Comparison of ENCODE assay signal across 19 mouse cellular contexts in genomic region chr17:50453956-50454355, GRCm38 (mm10). TPM values are rescaled to one million over a fixed set of nuclear protein-coding genes. Genes with fewer than 3 reads are reported as not detected.
A peak's percentile ranks its signal among the peaks of the same experiment; 100 is the strongest.
DNase-seq lines count a peak whose midpoint lies in the region; ATAC-seq and TF ChIP-seq lines count a peak whose summit lies in the region.
"Had no signal": no experiment of that assay in that cellular context is flagged by ENCODE, and none has a peak within 500 bp of the region (broad histone marks: within the 10 kb centered on the region; RNA-seq: fewer than 3 reads in every experiment).

No protein-coding gene starts in this region.

- 47% methylated on average over 5 of the region's 5 CpGs for WGBS in liver, postnatal 0 days (ENCODE audit: insufficient replicate concordance)

- no peak overlapping the region for H3K4me3 ChIP-seq in MEL (ENCODE audit: control insufficient read depth in 1 of 2, insufficient read depth in 1 of 2, low read depth in 2 of 2, low read length in 2 of 2)
- H3K4me3 ChIP-seq in liver, postnatal 0 days (ENCODE audit: low read depth, low read length) = no peak overlapping the region
- H3K4me3 ChIP-seq: erythroblast, embryonic 14.5 days; midbrain, embryonic 15.5 days; myocyte; stomach, embryonic 15.5 days had no signal

- TF ChIP-seq POLR2A in MEL (IDR thresholded peaks at IDR 0.05; ENCODE audit: control insufficient read depth in 1 of 2, insufficient read depth in 1 of 2, low read depth in 1 of 2, low read length in 2 of 2, poor library complexity in 1 of 2) = no peak

- peak; percentile 98 to 99 for TF ChIP-seq EP300 in MEL (IDR thresholded peaks at IDR 0.05; ENCODE audit: low read depth in 1 of 2, low read length in 2 of 2)
- peak; percentile 98 for TF ChIP-seq EP300 in liver, postnatal 0 days (IDR thresholded peaks at IDR 0.05; ENCODE audit: low read depth)

- DNase-seq in frontal cortex, postnatal 36 days (ENCODE audit: low spot score in 2 of 2) = no peak
- peak; percentile 79 for DNase-seq in MEL (ENCODE audit: low read depth, low spot score)
- no peak for DNase-seq in liver, postnatal 0 days
- no peak for DNase-seq in gastrocnemius, adult 8-10 months (ENCODE audit: low spot score in 2 of 2)
- DNase-seq in urinary bladder, adult 2 months (ENCODE audit: low spot score) = no peak
- DNase-seq in testis, postnatal 14 days (ENCODE audit: low spot score) = no peak
- DNase-seq: adrenal gland, postnatal 36 days; cerebellum, adult 9-10 months; kidney, adult 11 months; layer of hippocampus, postnatal 36 days; lung, postnatal 10 days had no signal

- H3K36me3 ChIP-seq in MEL (ENCODE audit: control insufficient read depth in 1 of 2, insufficient read depth in 2 of 2, low read length in 2 of 2) = peaks cover 0 to 30% of the 10 kb centered on the region in 2 experiments; a peak in 2 of 4 replicates
- no peaks in the 10 kb centered on the region for H3K36me3 ChIP-seq in liver, postnatal 0 days (replicated peaks; ENCODE audit: insufficient read depth, low read length)
- H3K36me3 ChIP-seq: midbrain, embryonic 15.5 days; stomach, embryonic 15.5 days had no signal

- no peaks in the 10 kb centered on the region for H3K9me3 ChIP-seq in MEL (replicated peaks; ENCODE audit: insufficient read depth, low read length)
- no peaks in the 10 kb centered on the region for H3K9me3 ChIP-seq in liver, postnatal 0 days (ENCODE audit: low read length)
- H3K9me3 ChIP-seq: midbrain, embryonic 15.5 days; stomach, embryonic 15.5 days had no signal

- H3K27me3 ChIP-seq in MEL (ENCODE audit: control insufficient read depth in 1 of 2, insufficient read depth in 2 of 2, low read length in 2 of 2) = no peaks in the 10 kb centered on the region
- no peaks in the 10 kb centered on the region for H3K27me3 ChIP-seq in liver, postnatal 0 days (ENCODE audit: insufficient read depth, low read length)
- H3K27me3 ChIP-seq: midbrain, embryonic 15.5 days; stomach, embryonic 15.5 days had no signal

- no peak for TF ChIP-seq RAD21 in MEL (IDR thresholded peaks at IDR 0.05; ENCODE audit: low read depth, low read length)

- H3K4me1 ChIP-seq in MEL (ENCODE audit: control insufficient read depth in 1 of 2, insufficient read depth in 2 of 2, low read length in 2 of 2) = peaks cover 20 to 50% of the 10 kb centered on the region in 2 experiments
- H3K4me1 ChIP-seq in liver, postnatal 0 days (ENCODE audit: insufficient read depth) = peaks cover 2% of the 10 kb centered on the region; the same call in 1 of the 2 replicates
- H3K4me1 ChIP-seq: midbrain, embryonic 15.5 days had no signal

- H3K4me2 ChIP-seq in liver, postnatal 0 days (ENCODE audit: low read depth, low read length) = no peak overlapping the region
- H3K4me2 ChIP-seq: midbrain, embryonic 15.5 days; stomach, embryonic 15.5 days had no signal

- ATAC-seq in frontal cortex, adult (ENCODE audit: low TSS enrichment) = 0 out of 2 replicates have a peak, but pooled peaks have one; percentile 16
- ATAC-seq in erythroblast, adult 5-6 weeks (replicated peaks; ENCODE audit: low FRiP score, poor library complexity, severe bottlenecking) = peak; percentile 58
- peak; percentile 82 for ATAC-seq in liver, postnatal 0 days
- ATAC-seq: forebrain, embryonic 14.5 days; hindbrain, embryonic 16.5 days; midbrain, embryonic 15.5 days had no signal

- peak overlapping the region; percentile 50 for H3K27ac ChIP-seq in MEL (ENCODE audit: control insufficient read depth, low read depth, low read length)
- no peak overlapping the region for H3K27ac ChIP-seq in liver, postnatal 0 days (ENCODE audit: low read depth)
- H3K27ac ChIP-seq: midbrain, embryonic 15.5 days; stomach, embryonic 15.5 days had no signal

- H3K9ac ChIP-seq in MEL (ENCODE audit: control insufficient read depth, low read depth, low read length, poor library complexity, severe bottlenecking) = no peak overlapping the region
- H3K9ac ChIP-seq in liver, postnatal 0 days (replicated peaks) = no peak overlapping the region
- H3K9ac ChIP-seq: midbrain, embryonic 15.5 days; stomach, embryonic 15.5 days had no signal

- no peak for TF ChIP-seq CTCF in MEL (IDR thresholded peaks at IDR 0.05 in 2 of 3, conservative IDR thresholded peaks at IDR 0.05 in 1 of 3; ENCODE audit: control insufficient read depth in 1 of 3, insufficient read depth in 1 of 3, low read depth in 2 of 3, low read length in 3 of 3, poor library complexity in 1 of 3, severe bottlenecking in 1 of 3)
- TF ChIP-seq CTCF in liver, postnatal 0 days (IDR thresholded peaks at IDR 0.05; ENCODE audit: low read depth) = no peak

- H3K79me2 ChIP-seq in MEL (ENCODE audit: control insufficient read depth, insufficient read depth, low read length, poor library complexity) = no peaks in the 10 kb centered on the region

TF ChIP-seq in MEL, 35 proteins besides CTCF, POLR2A, EP300 and RAD21:
- TF ChIP-seq HCFC1 (IDR thresholded peaks at IDR 0.05; ENCODE audit: low read depth, low read length) (no peak), BHLHE40 (IDR thresholded peaks at IDR 0.05; ENCODE audit: borderline replicate concordance, low read depth, low read length) (peak; percentile 61; the same call in 1 of the 2 replicates), CHD1 (IDR thresholded peaks at IDR 0.05; ENCODE audit: low read depth, low read length) (no peak), NRF1 (IDR thresholded peaks at IDR 0.05; ENCODE audit: insufficient read depth, low read depth, low read length, poor library complexity, severe bottlenecking) (no peak), ETS1 (IDR thresholded peaks at IDR 0.05; ENCODE audit: low read depth, low read length) (peak; percentile 90), MEF2A (IDR thresholded peaks at IDR 0.05; ENCODE audit: extremely low read depth, insufficient replicate concordance, low read depth, low read length, poor library complexity, severe bottlenecking) (0 out of 2 replicates have a peak, but pooled peaks have one; percentile 19), RCOR1 (IDR thresholded peaks at IDR 0.05; ENCODE audit: low read depth, low read length) (peak; percentile 94), GATA1 (IDR thresholded peaks at IDR 0.05; ENCODE audit: low read depth, low read length) (peak; percentile 94), TCF12 (IDR thresholded peaks at IDR 0.05; ENCODE audit: low read depth, low read length) (peak; percentile 96), ZMIZ1 (IDR thresholded peaks at IDR 0.05; ENCODE audit: low read depth, low read length) (no peak), UBTF (IDR thresholded peaks at IDR 0.05; ENCODE audit: borderline replicate concordance, insufficient read depth, low read depth, low read length) (no peak), MAFK (IDR thresholded peaks at IDR 0.05; ENCODE audit: borderline replicate concordance, low read depth, low read length) (peak; percentile 78), MYB (IDR thresholded peaks at IDR 0.05; ENCODE audit: low read depth, low read length) (peak; percentile 79), ZNF384 (IDR thresholded peaks at IDR 0.05; ENCODE audit: low read depth, low read length) (peak; percentile 21; the same call in 1 of the 2 replicates), JUND (IDR thresholded peaks at IDR 0.05; ENCODE audit: low read depth, low read length) (peak; percentile 75), MYC (IDR thresholded peaks at IDR 0.05; ENCODE audit: low read depth, low read length) (no peak), TBP (IDR thresholded peaks at IDR 0.05; ENCODE audit: low read depth, low read length) (0 out of 2 replicates have a peak, but pooled peaks have one; percentile 62), E2F4 (IDR thresholded peaks at IDR 0.05; ENCODE audit: borderline replicate concordance, low read depth, low read length) (no peak), TAL1 (IDR thresholded peaks at IDR 0.05; ENCODE audit: low read length) (peak; percentile 92), POLR2AphosphoS5 (IDR thresholded peaks at IDR 0.05; ENCODE audit: borderline replicate concordance, low read depth, low read length) (no peak), SIN3A (IDR thresholded peaks at IDR 0.05; ENCODE audit: low read length) (peak; percentile 90)

RNA-seq across cellular contexts. Expression of gene Plcl2, which starts 55.2 kb away (rescaled TPM):
- 56.0 and 83.7 TPM in 2 replicates for total RNA-seq in MEL (2012; rRNA removed)
- 10 to 100 TPM in 1 of 2 experiments, not detected in 1; 23.6 TPM for polyA plus RNA-seq in MEL (2012; ENCODE audit: insufficient read depth in 1 of 2, insufficient read length in 2 of 2, low read depth in 1 of 2, low replicate concordance in 2 of 2, missing spikeins in 1 of 2)
- total RNA-seq in erythroblast, adult 5-6 weeks (2015; ENCODE audit: low replicate concordance) = 97.0 and 109 TPM in 2 replicates
- 129 and 135 TPM in 2 replicates for total RNA-seq in erythroblast, adult 5-6 weeks (2017; ENCODE audit: low replicate concordance)
- polyA plus RNA-seq in liver, postnatal 0 days (2015; fragmentation: Nextera tagmentation; extraction: Ambion mirVana) = 1.9 and 2.0 TPM in 2 replicates
- total RNA-seq in gastrocnemius, adult 8-10 months (2022) = 10 to 100 TPM; 29.8 to 45.2 (median 39.3) TPM
- polyA plus RNA-seq in urinary bladder, adult 2 months (2012; rRNA removed) = 2.4 and 3.7 TPM in 2 replicates

Comparison
In these comparisons a context has a peak if more than half of its experiments do, and no peak if none do; other contexts are left out.
1. ATAC-seq: peak in every context shown above with its lines; median percentile 82 in liver, postnatal 0 days; 58 in erythroblast, adult 5-6 weeks; 16 in frontal cortex, adult.